Mouse (Mus musculus) lung, embryonic 16.5 days (tissue): ENCODE measurements at regions not wholly inside any gene's neighbourhood (a gene's known extent, or its start where the extent isn't known, plus 50 kb on each side); places are given as distances from the start of the nearest gene placed in this dataset.

Experiments
- ATAC-seq: fragments of 200-750 bp; cut with Nextera tagmentation; 2 replicates; pipeline ENCODE4 v1.8.0; 2017; ENCODE audit warnings: low read depth, mild to moderate bottlenecking, moderate library complexity
- H3K27ac ChIP-seq: fragments of 300-500 bp; sonication (generic); 2 replicates; pipeline ENCODE4 v1.5.1; 2014; ENCODE audit warnings: mild to moderate bottlenecking, control low read depth, low read length
- H3K27me3 ChIP-seq: fragments of 300-500 bp; sonication (generic); 2 replicates; pipeline ENCODE4 v1.6.1; 2014; ENCODE audit warnings: low read depth, low read length, mixed read lengths; ENCODE audit not compliant: control insufficient read depth, insufficient read depth
- H3K36me3 ChIP-seq: fragments of 300-500 bp; sonication (generic); 2 replicates; pipeline ENCODE4 v1.6.1; 2014; ENCODE audit warnings: low read length; ENCODE audit not compliant: control insufficient read depth, insufficient read depth
- H3K4me1 ChIP-seq: fragments of 300-500 bp; sonication (generic); replicated peaks from 2 replicates; pipeline ENCODE4 v1.6.1; 2014; ENCODE audit warnings: low read length, mixed read lengths; ENCODE audit not compliant: control insufficient read depth, insufficient read depth
- H3K4me2 ChIP-seq: fragments of 300-500 bp; sonication (generic); 2 replicates; pipeline ENCODE4 v1.6.1; 2014; ENCODE audit warnings: low read depth, low read length, control low read depth
- H3K4me3 ChIP-seq: fragments of 300-500 bp; sonication (generic); 2 replicates; pipeline ENCODE4 v1.5.1; 2014; ENCODE audit warnings: mild to moderate bottlenecking, low read length, control low read depth
- H3K9ac ChIP-seq: fragments of 300-500 bp; sonication (generic); 2 replicates; pipeline ENCODE4 v1.6.1; 2014; ENCODE audit warnings: low read length, control low read depth
- H3K9me3 ChIP-seq: fragments of 300-500 bp; sonication (generic); 2 replicates; pipeline ENCODE4 v1.6.1; 2016; ENCODE audit warnings: low read length; ENCODE audit not compliant: control insufficient read depth
- WGBS: fragments of 180-500 bp; shearing (Covaris S2); extraction: QIAGEN DNeasy Blood & Tissue Kit; methylation state at CpG from one replicate; pipeline ENCODE4 v1.1.7; 2014; 5-methylcytosine and 5-hydroxymethylcytosine counted together

DNA sequence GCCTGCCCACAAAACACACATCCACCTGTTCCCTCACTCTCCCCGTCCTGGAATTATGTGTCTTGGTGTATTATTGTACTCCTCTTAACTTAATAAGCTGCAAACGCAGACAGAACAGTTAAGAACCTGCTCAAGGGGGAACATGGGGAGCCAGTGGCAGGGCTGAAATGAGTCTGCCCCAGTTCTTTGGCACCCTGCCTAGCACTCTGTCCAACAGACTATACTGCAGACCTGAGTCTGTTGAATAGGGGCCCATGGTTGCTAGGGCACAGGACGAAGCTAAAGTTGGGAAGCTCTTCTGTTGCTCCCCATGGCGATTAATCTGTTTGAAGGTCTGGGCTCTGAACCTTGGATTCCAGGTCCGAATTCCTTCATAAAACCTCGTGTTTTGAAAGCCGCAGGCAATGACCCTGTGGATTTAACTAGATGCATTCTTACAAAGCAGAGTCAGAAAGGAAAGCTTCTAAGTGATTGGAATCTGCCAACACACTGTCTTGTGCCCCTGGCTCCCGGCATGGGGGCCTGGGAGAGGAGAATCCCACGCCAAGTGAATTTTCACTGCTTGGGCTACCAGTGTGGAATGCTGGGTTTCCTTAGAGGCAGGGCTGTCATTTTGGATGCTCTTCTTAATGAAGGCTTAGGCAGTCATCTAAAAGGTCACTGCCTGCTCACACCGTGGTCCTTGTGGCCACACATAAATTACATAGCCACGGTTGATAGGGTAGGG lies 479.3 kb downstream of the Nedd1 start:
- WGBS = 66% methylated on average over 11 of the region's 11 CpGs
- Histone ChIP-seq H3K27me3 (no peaks in the 10 kb centered on the region), H3K36me3 (no peaks in the 10 kb centered on the region), H3K27ac (no peak overlapping the region), H3K9ac (no peak overlapping the region), H3K4me1 (no peaks in the 10 kb centered on the region), H3K4me2 (no peak overlapping the region), H3K4me3 (no peak overlapping the region), H3K9me3 (no peaks in the 10 kb centered on the region)
- ATAC-seq = no peak

DNA sequence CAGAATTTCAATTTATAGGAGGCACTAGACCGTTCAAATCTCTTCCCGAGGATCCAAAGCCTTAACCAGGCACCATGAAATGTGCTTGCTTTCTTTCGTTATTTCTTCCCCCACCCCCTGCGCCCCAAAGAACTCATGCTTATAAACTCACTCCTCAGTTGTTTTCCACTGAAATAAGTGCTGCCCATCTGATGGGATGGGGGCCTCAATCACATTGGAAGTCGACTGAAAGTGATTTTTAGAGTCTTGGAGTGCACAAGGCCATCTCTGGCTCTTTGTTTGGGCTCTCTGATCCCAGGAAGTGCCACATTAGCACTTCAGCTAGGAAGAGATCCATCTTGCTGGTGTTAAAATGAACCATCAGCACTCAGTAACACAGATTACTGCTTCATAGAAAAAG lies 484.3 kb downstream of the Nedd1 start:
- Histone ChIP-seq H3K9me3 (no peaks in the 10 kb centered on the region), H3K4me1 (no peaks in the 10 kb centered on the region), H3K4me2 (no peak overlapping the region), H3K9ac (no peak overlapping the region), H3K4me3 (no peak overlapping the region), H3K27ac (no peak overlapping the region), H3K36me3 (no peaks in the 10 kb centered on the region), H3K27me3 (no peaks in the 10 kb centered on the region)
- ATAC-seq = no peak
- WGBS = 59% methylated on average over 5 of the region's 5 CpGs

DNA sequence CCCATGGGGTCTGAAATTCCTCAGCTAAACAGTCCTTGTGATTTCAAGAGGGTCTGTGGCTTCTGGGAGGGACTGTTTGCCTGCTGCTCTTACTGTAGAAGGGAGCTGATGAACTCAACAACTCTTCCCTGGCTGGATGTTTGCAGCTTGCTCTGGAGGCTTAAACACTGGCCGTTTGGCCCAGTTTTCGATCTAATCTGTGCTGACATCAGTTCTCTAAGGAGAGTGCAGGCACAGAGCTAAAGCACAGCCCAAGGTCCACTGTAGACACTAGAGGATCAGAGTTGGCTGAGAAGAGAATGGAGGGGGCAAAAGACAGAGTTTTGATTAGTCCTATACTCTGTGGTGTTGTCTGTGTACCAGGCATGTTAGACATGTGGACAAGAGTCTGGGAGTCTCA lies 490.1 kb downstream of the Nedd1 start:
- Histone ChIP-seq H3K36me3 (no peaks in the 10 kb centered on the region), H3K4me2 (no peak overlapping the region), H3K9ac (no peak overlapping the region), H3K4me1 (no peaks in the 10 kb centered on the region), H3K9me3 (no peaks in the 10 kb centered on the region), H3K27ac (no peak overlapping the region), H3K4me3 (no peak overlapping the region), H3K27me3 (no peaks in the 10 kb centered on the region)
- 44% methylated on average over 2 of the region's 2 CpGs for WGBS
- no peak for ATAC-seq

DNA sequence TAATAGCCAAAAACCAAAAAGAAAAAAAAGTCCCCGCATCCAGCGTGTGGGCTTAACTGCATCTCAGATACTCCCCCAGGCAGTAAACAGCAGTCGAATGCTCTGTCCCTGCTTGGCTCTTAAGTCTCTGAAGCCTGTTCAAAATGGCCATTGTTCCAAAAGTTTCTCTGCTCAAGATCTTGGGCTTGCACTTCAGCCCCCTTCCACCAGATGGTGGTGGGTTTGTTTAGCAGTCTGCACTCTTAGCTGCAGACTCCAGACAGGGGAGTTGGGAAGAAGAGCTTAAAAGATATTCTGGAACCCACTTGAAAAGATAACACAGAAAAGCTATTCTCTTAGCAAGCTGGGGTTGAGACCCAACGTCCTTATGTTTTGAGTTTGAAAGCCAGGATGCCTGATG lies 496.4 kb downstream of the Nedd1 start:
- Histone ChIP-seq H3K27ac (no peak overlapping the region), H3K4me2 (no peak overlapping the region), H3K4me1 (no peaks in the 10 kb centered on the region), H3K27me3 (no peaks in the 10 kb centered on the region), H3K36me3 (no peaks in the 10 kb centered on the region), H3K4me3 (no peak overlapping the region), H3K9ac (no peak overlapping the region), H3K9me3 (0 out of 2 replicates have a peak, but pooled peaks cover 4% of the 10 kb centered on the region)
- 78% methylated on average over 4 of the region's 4 CpGs for WGBS
- no peak for ATAC-seq

DNA sequence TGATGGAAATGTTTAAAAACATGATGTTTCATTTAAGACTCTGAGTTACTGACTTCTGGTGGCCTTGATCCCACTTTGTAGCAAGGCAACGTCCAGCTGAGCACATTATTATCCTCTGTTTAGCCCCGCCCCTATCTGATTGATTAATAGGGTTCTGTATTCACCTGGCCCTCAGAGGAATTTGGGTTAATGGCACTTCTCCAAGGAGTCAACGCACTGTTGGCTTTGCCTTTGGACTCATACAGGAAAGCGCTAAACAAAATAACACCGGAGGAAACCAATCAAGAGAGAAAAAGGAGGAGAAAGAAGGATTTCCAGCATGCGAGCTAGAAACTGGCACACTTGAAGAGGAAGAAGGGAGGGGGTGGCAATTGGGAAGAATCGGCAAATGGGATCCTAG lies 497.1 kb downstream of the Nedd1 start:
- Histone ChIP-seq H3K27ac (no peak overlapping the region), H3K36me3 (no peaks in the 10 kb centered on the region), H3K4me1 (no peaks in the 10 kb centered on the region), H3K9ac (no peak overlapping the region), H3K4me2 (no peak overlapping the region), H3K9me3 (0 out of 2 replicates have a peak, but pooled peaks cover 4% of the 10 kb centered on the region), H3K27me3 (no peaks in the 10 kb centered on the region), H3K4me3 (no peak overlapping the region)
- WGBS = 78% methylated on average over 7 of the region's 7 CpGs
- ATAC-seq = no peak

DNA sequence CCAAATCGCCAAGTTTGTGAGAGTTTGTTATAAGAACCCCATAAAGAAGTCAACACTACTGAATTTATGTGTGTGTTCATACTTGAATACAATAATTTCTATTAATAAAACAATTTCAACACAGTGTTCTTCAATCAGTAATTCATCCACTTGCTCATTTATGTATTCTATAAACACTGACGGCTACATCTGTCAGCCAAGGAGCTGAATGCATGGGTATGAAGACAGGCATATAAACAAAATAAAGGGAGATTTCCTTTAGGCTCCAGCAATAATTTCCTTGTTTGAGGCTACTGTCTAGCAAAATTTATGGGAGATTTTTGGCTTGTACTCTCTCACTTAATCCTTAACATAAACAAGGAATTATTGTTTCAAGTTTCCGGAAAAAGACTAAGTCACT lies 502.9 kb downstream of the Nedd1 start:
- H3K9ac ChIP-seq = no peak overlapping the region
- no peak overlapping the region for H3K4me3 ChIP-seq
- H3K9me3 ChIP-seq = 0 out of 2 replicates have a peak, but pooled peaks cover 3% of the 10 kb centered on the region
- no peaks in the 10 kb centered on the region; the same call in 1 of the 2 replicates for H3K27me3 ChIP-seq
- ATAC-seq = peak; percentile 89
- 40% methylated on average over 3 of the region's 3 CpGs for WGBS
- H3K4me1 ChIP-seq = no peaks in the 10 kb centered on the region
- H3K4me2 ChIP-seq = no peak overlapping the region
- no peak overlapping the region for H3K27ac ChIP-seq
- H3K36me3 ChIP-seq = no peaks in the 10 kb centered on the region

DNA sequence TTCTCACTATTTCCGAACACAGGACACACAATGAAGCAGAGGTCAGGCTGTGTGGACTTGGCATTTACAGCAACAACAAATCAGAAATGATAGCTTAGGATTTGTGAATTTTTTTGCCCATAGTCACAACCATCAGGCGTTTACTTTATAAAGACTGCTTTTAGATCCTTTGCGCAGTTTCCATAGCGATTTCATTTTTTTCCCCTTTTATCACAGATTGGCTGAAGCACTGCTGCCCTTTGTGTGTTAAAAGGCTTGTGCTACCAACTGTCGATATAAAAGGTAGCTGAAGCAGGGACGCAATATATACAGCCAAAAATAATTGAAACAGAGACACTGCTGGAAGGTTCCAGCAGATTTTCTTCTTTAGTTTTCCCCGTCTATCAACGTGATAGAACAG lies 551.4 kb downstream of the Nedd1 start:
- H3K9me3 ChIP-seq = no peaks in the 10 kb centered on the region
- H3K4me1 ChIP-seq = no peaks in the 10 kb centered on the region
- no peak overlapping the region for H3K4me3 ChIP-seq
- 55% methylated on average over 8 of the region's 8 CpGs for WGBS
- H3K9ac ChIP-seq = no peak overlapping the region
- ATAC-seq = no peak
- no peak overlapping the region for H3K27ac ChIP-seq
- H3K36me3 ChIP-seq = no peaks in the 10 kb centered on the region
- H3K27me3 ChIP-seq = no peaks in the 10 kb centered on the region
- no peak overlapping the region for H3K4me2 ChIP-seq

DNA sequence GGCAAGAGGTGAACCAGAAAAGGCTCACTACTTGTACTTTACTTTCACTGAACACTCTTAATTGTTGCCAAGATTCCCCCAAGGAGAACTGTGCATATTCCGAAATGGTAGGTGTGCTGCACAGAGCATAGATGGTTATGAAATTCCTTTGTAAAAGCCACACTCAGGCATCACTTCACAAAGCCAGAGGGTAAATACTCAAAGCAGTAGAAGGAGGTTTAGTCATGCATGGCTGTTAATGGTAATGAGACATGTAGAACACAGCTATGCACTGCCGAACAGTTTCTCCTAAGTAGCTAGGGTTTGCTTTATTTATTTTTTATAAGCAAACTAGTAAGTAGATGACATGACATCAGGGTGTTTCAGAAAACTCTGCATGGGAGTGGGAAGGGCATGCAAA lies 556.2 kb downstream of the Nedd1 start:
- WGBS = 61% methylated on average over 2 of the region's 2 CpGs
- peak; percentile 74 for ATAC-seq
- no peak overlapping the region for H3K9ac ChIP-seq
- H3K9me3 ChIP-seq = no peaks in the 10 kb centered on the region
- no peaks in the 10 kb centered on the region for H3K36me3 ChIP-seq
- no peak overlapping the region for H3K4me3 ChIP-seq
- H3K4me1 ChIP-seq = peaks cover 10% of the 10 kb centered on the region
- peaks cover 12% of the 10 kb centered on the region for H3K27me3 ChIP-seq
- H3K4me2 ChIP-seq = no peak overlapping the region
- H3K27ac ChIP-seq = no peak overlapping the region

DNA sequence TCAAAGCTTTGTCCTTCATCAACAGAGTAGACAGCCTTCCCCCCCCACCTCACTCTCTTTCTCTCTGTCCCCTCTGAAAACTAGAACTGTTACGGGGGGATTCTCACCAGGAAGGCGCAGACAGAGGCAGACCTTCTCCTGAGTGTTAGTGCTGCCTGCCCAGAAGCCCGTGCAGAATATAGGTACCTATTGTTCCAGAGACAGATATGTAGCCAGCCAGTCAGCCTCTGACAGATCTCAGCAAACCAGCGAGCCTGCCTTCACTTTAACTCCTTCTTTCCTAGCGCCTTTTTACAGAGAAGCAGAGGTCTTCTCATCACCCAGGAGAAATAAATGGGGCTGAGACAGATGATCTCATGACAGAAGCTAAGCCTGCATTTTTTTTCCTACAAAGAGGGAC lies 557.2 kb downstream of the Nedd1 start:
- Histone ChIP-seq H3K9ac (no peak overlapping the region), H3K4me2 (no peak overlapping the region), H3K27me3 (peaks cover 12% of the 10 kb centered on the region), H3K4me3 (no peak overlapping the region), H3K27ac (no peak overlapping the region), H3K9me3 (no peaks in the 10 kb centered on the region), H3K36me3 (no peaks in the 10 kb centered on the region), H3K4me1 (peaks cover 10% of the 10 kb centered on the region)
- 31% methylated on average over 5 of the region's 5 CpGs for WGBS
- no peak for ATAC-seq

DNA sequence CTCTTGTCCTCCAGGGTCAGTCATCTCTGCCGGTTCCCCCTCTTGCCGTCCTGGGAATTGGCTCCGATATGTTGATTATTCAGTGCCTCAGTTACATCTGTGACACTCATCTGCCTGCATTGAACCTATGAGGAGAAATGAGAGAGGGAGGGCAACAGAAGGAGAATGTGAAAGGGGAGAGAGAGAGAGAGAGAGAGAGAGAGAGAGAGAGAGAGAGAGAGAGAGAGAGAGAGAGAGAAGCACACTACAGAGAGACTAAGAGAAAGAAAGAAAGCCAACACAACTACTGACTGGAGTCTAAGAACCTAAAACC lies 557.6 kb downstream of the Nedd1 start:
- Histone ChIP-seq H3K9ac (no peak overlapping the region), H3K27me3 (peaks cover 12% of the 10 kb centered on the region), H3K9me3 (no peaks in the 10 kb centered on the region), H3K36me3 (no peaks in the 10 kb centered on the region), H3K27ac (no peak overlapping the region), H3K4me1 (peaks cover 10% of the 10 kb centered on the region), H3K4me2 (no peak overlapping the region), H3K4me3 (no peak overlapping the region)
- no peak for ATAC-seq
- WGBS = 25% methylated on average over 3 of the region's 3 CpGs
